Mouse (Mus musculus): ENCODE results near the gene Wdcp. TPM values are rescaled to one million over a fixed set of nuclear protein-coding genes. Genes with fewer than 3 reads are reported as not detected.
"Not testable (repeated sequence)": the region's sequence is repeated elsewhere in the genome, so short reads cannot be mapped to it uniquely, and the experiment has no call there.

The Wdcp gene
- polyA plus RNA-seq, 1 experiment from 2014 or later: 31.0 TPM

GRCm38 (mm10) chr12:4873531-4873930 lies 30.4 kb downstream of the Wdcp start:
- WGBS: 39% methylated on average over 6 of the region's 6 CpGs
- Histone ChIP-seq H3K4me2 (peak overlapping the region; percentile 83), H3K4me1 (replicated peaks; ENCODE audit: control insufficient read depth, insufficient read depth, low read length) (peaks cover 39% of the 10 kb centered on the region), H3K9ac (ENCODE audit: low read depth, low read length) (peak overlapping the region; percentile 76), H3K36me3 (ENCODE audit: control insufficient read depth, insufficient read depth, low read length) (peaks cover 2% of the 10 kb centered on the region; the same call in 1 of the 2 replicates), H3K4me3 (ENCODE audit: low read depth, low read length) (peak overlapping the region; percentile 57), H3K27me3 (replicated peaks; ENCODE audit: control insufficient read depth, insufficient read depth, low read length) (no peaks in the 10 kb centered on the region), H3K9me3 (ENCODE audit: control insufficient read depth, low read length) (no peaks in the 10 kb centered on the region), H3K27ac (ENCODE audit: low read depth, low read length) (peak overlapping the region; percentile 93)
- DNase-seq (ENCODE audit: low spot score) (no peak), ATAC-seq (replicated peaks; ENCODE audit: low FRiP score) (no peak)

- Histone ChIP-seq H3K36me3 (ENCODE audit: control insufficient read depth, insufficient read depth, low read length) (no peaks in the 10 kb centered on the region; the same call in 1 of the 2 replicates), H3K4me1 (replicated peaks; ENCODE audit: control insufficient read depth, insufficient read depth, low read length) (peaks cover 32% of the 10 kb centered on the region), H3K9me3 (ENCODE audit: control insufficient read depth, low read length) (no peaks in the 10 kb centered on the region), H3K9ac (ENCODE audit: low read depth, low read length) (peak within 1 kb of the TSS; percentile 76), H3K27me3 (replicated peaks; ENCODE audit: control insufficient read depth, insufficient read depth, low read length) (no peaks in the 10 kb centered on the region), H3K4me2 (peak within 1 kb of the TSS; percentile 83), H3K27ac (ENCODE audit: low read depth, low read length) (peak within 1 kb of the TSS; percentile 93), H3K4me3 (ENCODE audit: low read depth, low read length) (peak within 1 kb of the TSS; percentile 57)
- 3% methylated on average over 24 of the region's 24 CpGs for WGBS
- DNase-seq (ENCODE audit: low spot score) (peak; percentile 85), ATAC-seq (replicated peaks; ENCODE audit: low FRiP score) (peak; percentile 85)
Observed at GRCm38 (mm10) chr12:4874161-4874927, 31.2 kb downstream of the Wdcp start, which contains the start of gene Mfsd2b. Mfsd2b (minus strand) TSS chr12:4874359.

- H3K27me3 ChIP-seq (replicated peaks; ENCODE audit: control insufficient read depth, insufficient read depth, low read length): no peaks in the 10 kb centered on the region
- H3K4me3 ChIP-seq (ENCODE audit: low read depth, low read length): no peak overlapping the region
- ATAC-seq (replicated peaks; ENCODE audit: low FRiP score): no peak
- H3K9ac ChIP-seq (ENCODE audit: low read depth, low read length): no peak overlapping the region
- no peaks in the 10 kb centered on the region for H3K9me3 ChIP-seq (ENCODE audit: control insufficient read depth, low read length)
- no peaks in the 10 kb centered on the region; the same call in 1 of the 2 replicates for H3K36me3 ChIP-seq (ENCODE audit: control insufficient read depth, insufficient read depth, low read length)
- no peak for DNase-seq (ENCODE audit: low spot score)
- WGBS: 72% methylated on average over 8 of the region's 8 CpGs
- no peak overlapping the region for H3K27ac ChIP-seq (ENCODE audit: low read depth, low read length)
- H3K4me1 ChIP-seq (replicated peaks; ENCODE audit: control insufficient read depth, insufficient read depth, low read length): peaks cover 25% of the 10 kb centered on the region
- H3K4me2 ChIP-seq: no peak overlapping the region
Observed at GRCm38 (mm10) chr12:4875623-4876022, 32.5 kb downstream of the Wdcp start.

- no peak for DNase-seq (ENCODE audit: low spot score)
- ATAC-seq (replicated peaks; ENCODE audit: low FRiP score): no peak
- Histone ChIP-seq H3K4me1 (replicated peaks; ENCODE audit: control insufficient read depth, insufficient read depth, low read length) (peaks cover 21% of the 10 kb centered on the region), H3K27ac (ENCODE audit: low read depth, low read length) (no peak overlapping the region; the same call in 1 of the 2 replicates), H3K4me3 (ENCODE audit: low read depth, low read length) (no peak overlapping the region), H3K36me3 (ENCODE audit: control insufficient read depth, insufficient read depth, low read length) (peaks cover 9% of the 10 kb centered on the region), H3K9me3 (ENCODE audit: control insufficient read depth, low read length) (no peaks in the 10 kb centered on the region), H3K4me2 (no peak overlapping the region), H3K27me3 (replicated peaks; ENCODE audit: control insufficient read depth, insufficient read depth, low read length) (no peaks in the 10 kb centered on the region), H3K9ac (ENCODE audit: low read depth, low read length) (no peak overlapping the region)
- whole genome bisulfite sequencing: 35% methylated on average over 9 of the region's 9 CpGs
Observed at GRCm38 (mm10) chr12:4878296-4878783, 35.2 kb downstream of the Wdcp start.

GRCm38 (mm10) chr12:4879048-4879447 lies 35.9 kb downstream of the Wdcp start:
- DNase-seq (ENCODE audit: low spot score): no peak

GRCm38 (mm10) chr12:4882086-4882485 lies 39.0 kb downstream of the Wdcp start:
- H3K27me3 ChIP-seq (replicated peaks; ENCODE audit: control insufficient read depth, insufficient read depth, low read length): no peaks in the 10 kb centered on the region
- peaks cover 3% of the 10 kb centered on the region; the same call in 1 of the 2 replicates for H3K4me1 ChIP-seq (replicated peaks; ENCODE audit: control insufficient read depth, insufficient read depth, low read length)
- DNase-seq (ENCODE audit: low spot score) (no peak), ATAC-seq (replicated peaks; ENCODE audit: low FRiP score) (no peak)
- WGBS: 85% methylated on average over 2 of the region's 2 CpGs
- H3K9ac ChIP-seq (ENCODE audit: low read depth, low read length): no peak overlapping the region
- H3K36me3 ChIP-seq (ENCODE audit: control insufficient read depth, insufficient read depth, low read length): peaks cover 9% of the 10 kb centered on the region
- H3K4me2 ChIP-seq: no peak overlapping the region
- H3K27ac ChIP-seq (ENCODE audit: low read depth, low read length): no peak overlapping the region
- no peaks in the 10 kb centered on the region for H3K9me3 ChIP-seq (ENCODE audit: control insufficient read depth, low read length)
- H3K4me3 ChIP-seq (ENCODE audit: low read depth, low read length): no peak overlapping the region

More at GRCm38 (mm10) chr12:4879048-4879447, 35.9 kb downstream of the Wdcp start:
- Histone ChIP-seq H3K9me3 (ENCODE audit: control insufficient read depth, low read length) (no peaks in the 10 kb centered on the region), H3K4me2 (no peak overlapping the region), H3K36me3 (ENCODE audit: control insufficient read depth, insufficient read depth, low read length) (peaks cover 9% of the 10 kb centered on the region), H3K4me3 (ENCODE audit: low read depth, low read length) (no peak overlapping the region), H3K9ac (ENCODE audit: low read depth, low read length) (no peak overlapping the region), H3K27me3 (replicated peaks; ENCODE audit: control insufficient read depth, insufficient read depth, low read length) (no peaks in the 10 kb centered on the region), H3K4me1 (replicated peaks; ENCODE audit: control insufficient read depth, insufficient read depth, low read length) (peaks cover 21% of the 10 kb centered on the region), H3K27ac (ENCODE audit: low read depth, low read length) (no peak overlapping the region)
- no peak for ATAC-seq (replicated peaks; ENCODE audit: low FRiP score)
- 87% methylated on average over 5 of the region's 5 CpGs for WGBS

GRCm38 (mm10) chr12:4885062-4885461 lies 42.0 kb downstream of the Wdcp start:
- no peaks in the 10 kb centered on the region for H3K27me3 ChIP-seq (replicated peaks; ENCODE audit: control insufficient read depth, insufficient read depth, low read length)
- no peak overlapping the region for H3K9ac ChIP-seq (ENCODE audit: low read depth, low read length)
- 78% methylated on average over 1 of the region's 1 CpGs for WGBS
- no peaks in the 10 kb centered on the region for H3K9me3 ChIP-seq (ENCODE audit: control insufficient read depth, low read length)
- H3K4me3 ChIP-seq (ENCODE audit: low read depth, low read length): no peak overlapping the region
- peaks cover 13% of the 10 kb centered on the region for H3K36me3 ChIP-seq (ENCODE audit: control insufficient read depth, insufficient read depth, low read length)
- DNase-seq (ENCODE audit: low spot score) (no peak), ATAC-seq (replicated peaks; ENCODE audit: low FRiP score) (no peak)
- peaks cover 7% of the 10 kb centered on the region for H3K4me1 ChIP-seq (replicated peaks; ENCODE audit: control insufficient read depth, insufficient read depth, low read length)
- no peak overlapping the region for H3K4me2 ChIP-seq
- no peak overlapping the region for H3K27ac ChIP-seq (ENCODE audit: low read depth, low read length)

- not testable (repeated sequence) for ATAC-seq (replicated peaks; ENCODE audit: low FRiP score); H3K9me3 ChIP-seq (ENCODE audit: control insufficient read depth, low read length); H3K4me3 ChIP-seq (ENCODE audit: low read depth, low read length); H3K9ac ChIP-seq (ENCODE audit: low read depth, low read length); H3K27me3 ChIP-seq (replicated peaks; ENCODE audit: control insufficient read depth, insufficient read depth, low read length); H3K4me1 ChIP-seq (replicated peaks; ENCODE audit: control insufficient read depth, insufficient read depth, low read length); DNase-seq (ENCODE audit: low spot score); H3K27ac ChIP-seq (ENCODE audit: low read depth, low read length); H3K4me2 ChIP-seq
- 91% methylated on average over 4 of the region's 4 CpGs for WGBS
- H3K36me3 ChIP-seq (ENCODE audit: control insufficient read depth, insufficient read depth, low read length): peaks cover 15% of the 10 kb centered on the region
Observed at GRCm38 (mm10) chr12:4886581-4886980, 43.5 kb downstream of the Wdcp start.

- H3K27ac ChIP-seq (ENCODE audit: low read depth, low read length): no peak overlapping the region
- peaks cover 15% of the 10 kb centered on the region for H3K36me3 ChIP-seq (ENCODE audit: control insufficient read depth, insufficient read depth, low read length)
- no peak overlapping the region for H3K4me3 ChIP-seq (ENCODE audit: low read depth, low read length)
- peak; percentile 92 for ATAC-seq (replicated peaks; ENCODE audit: low FRiP score)
- H3K9me3 ChIP-seq (ENCODE audit: control insufficient read depth, low read length): no peaks in the 10 kb centered on the region
- H3K27me3 ChIP-seq (replicated peaks; ENCODE audit: control insufficient read depth, insufficient read depth, low read length): no peaks in the 10 kb centered on the region
- no peak overlapping the region for H3K4me2 ChIP-seq
- no peak for DNase-seq (ENCODE audit: low spot score)
- no peak overlapping the region for H3K9ac ChIP-seq (ENCODE audit: low read depth, low read length)
- peaks cover 7% of the 10 kb centered on the region for H3K4me1 ChIP-seq (replicated peaks; ENCODE audit: control insufficient read depth, insufficient read depth, low read length)
Observed at GRCm38 (mm10) chr12:4888739-4889138, 45.6 kb downstream of the Wdcp start.

Measured in liver, embryonic 11.5 days (tissue).